Mouse (Mus musculus): ENCODE data around the gene Rgl1. TPM values are rescaled to one million over a fixed set of nuclear protein-coding genes. Genes with fewer than 3 reads are reported as not detected.

Gene Rgl1
- polyA plus RNA-seq, 1 experiment from 2014 or later = 13.9 TPM

- Histone ChIP-seq H3K4me2 (ENCODE audit: low read length) (no peak overlapping the region), H3K4me1 (ENCODE audit: control insufficient read depth, insufficient read depth, low read length) (peaks cover 6% of the 10 kb centered on the region), H3K9me3 (replicated peaks; ENCODE audit: control insufficient read depth, low read length, poor library complexity, severe bottlenecking) (no peaks in the 10 kb centered on the region), H3K27ac (ENCODE audit: low read length) (no peak overlapping the region), H3K36me3 (ENCODE audit: control insufficient read depth, insufficient read depth, low read length) (no peaks in the 10 kb centered on the region), H3K9ac (ENCODE audit: low read depth, low read length) (no peak overlapping the region), H3K27me3 (ENCODE audit: control insufficient read depth, insufficient read depth, low read depth, low read length) (0 out of 2 replicates have a peak, but pooled peaks cover 3% of the 10 kb centered on the region), H3K4me3 (ENCODE audit: low read depth, low read length) (no peak overlapping the region)
- 91% methylated on average over 9 of the region's 9 CpGs for WGBS
- ATAC-seq = no peak
Observed at GRCm38 (mm10) chr1:152619396-152619795, 146.8 kb downstream of the Rgl1 start.

GRCm38 (mm10) chr1:152618896-152619295, 147.3 kb downstream of the Rgl1 start:
- ATAC-seq = no peak
- Histone ChIP-seq H3K4me2 (ENCODE audit: low read length) (no peak overlapping the region), H3K4me3 (ENCODE audit: low read depth, low read length) (no peak overlapping the region), H3K9me3 (replicated peaks; ENCODE audit: control insufficient read depth, low read length, poor library complexity, severe bottlenecking) (no peaks in the 10 kb centered on the region), H3K36me3 (ENCODE audit: control insufficient read depth, insufficient read depth, low read length) (no peaks in the 10 kb centered on the region), H3K4me1 (ENCODE audit: control insufficient read depth, insufficient read depth, low read length) (peaks cover 3% of the 10 kb centered on the region), H3K27me3 (ENCODE audit: control insufficient read depth, insufficient read depth, low read depth, low read length) (0 out of 2 replicates have a peak, but pooled peaks cover 3% of the 10 kb centered on the region), H3K9ac (ENCODE audit: low read depth, low read length) (no peak overlapping the region), H3K27ac (ENCODE audit: low read length) (no peak overlapping the region)
- WGBS = 81% methylated on average over 3 of the region's 3 CpGs

GRCm38 (mm10) chr1:152618381-152618780, 147.8 kb downstream of the Rgl1 start:
- Histone ChIP-seq H3K9me3 (replicated peaks; ENCODE audit: control insufficient read depth, low read length, poor library complexity, severe bottlenecking) (no peaks in the 10 kb centered on the region), H3K9ac (ENCODE audit: low read depth, low read length) (no peak overlapping the region), H3K27me3 (ENCODE audit: control insufficient read depth, insufficient read depth, low read depth, low read length) (0 out of 2 replicates have a peak, but pooled peaks cover 3% of the 10 kb centered on the region), H3K4me1 (ENCODE audit: control insufficient read depth, insufficient read depth, low read length) (no peaks in the 10 kb centered on the region; the same call in 1 of the 2 replicates), H3K4me3 (ENCODE audit: low read depth, low read length) (no peak overlapping the region), H3K36me3 (ENCODE audit: control insufficient read depth, insufficient read depth, low read length) (no peaks in the 10 kb centered on the region), H3K27ac (ENCODE audit: low read length) (no peak overlapping the region), H3K4me2 (ENCODE audit: low read length) (no peak overlapping the region)
- WGBS = 63% methylated on average over 1 of the region's 1 CpGs
- ATAC-seq = no peak

- Histone ChIP-seq H3K4me2 (ENCODE audit: low read length) (no peak overlapping the region), H3K27ac (ENCODE audit: low read length) (no peak overlapping the region), H3K27me3 (ENCODE audit: control insufficient read depth, insufficient read depth, low read depth, low read length) (no peaks in the 10 kb centered on the region), H3K9ac (ENCODE audit: low read depth, low read length) (no peak overlapping the region), H3K36me3 (ENCODE audit: control insufficient read depth, insufficient read depth, low read length) (no peaks in the 10 kb centered on the region), H3K9me3 (replicated peaks; ENCODE audit: control insufficient read depth, low read length, poor library complexity, severe bottlenecking) (no peaks in the 10 kb centered on the region), H3K4me3 (ENCODE audit: low read depth, low read length) (no peak overlapping the region), H3K4me1 (ENCODE audit: control insufficient read depth, insufficient read depth, low read length) (no peaks in the 10 kb centered on the region; the same call in none of the 2 replicates)
- WGBS = 87% methylated on average over 10 of the region's 10 CpGs
- ATAC-seq = no peak
Observed at GRCm38 (mm10) chr1:152617745-152618342, 148.3 kb downstream of the Rgl1 start.

- Histone ChIP-seq H3K4me2 (ENCODE audit: low read length) (no peak overlapping the region), H3K4me1 (ENCODE audit: control insufficient read depth, insufficient read depth, low read length) (no peaks in the 10 kb centered on the region; the same call in 1 of the 2 replicates), H3K27ac (ENCODE audit: low read length) (no peak overlapping the region), H3K9ac (ENCODE audit: low read depth, low read length) (no peak overlapping the region), H3K27me3 (ENCODE audit: control insufficient read depth, insufficient read depth, low read depth, low read length) (no peaks in the 10 kb centered on the region), H3K36me3 (ENCODE audit: control insufficient read depth, insufficient read depth, low read length) (no peaks in the 10 kb centered on the region), H3K4me3 (ENCODE audit: low read depth, low read length) (no peak overlapping the region), H3K9me3 (replicated peaks; ENCODE audit: control insufficient read depth, low read length, poor library complexity, severe bottlenecking) (no peaks in the 10 kb centered on the region)
- ATAC-seq = no peak
Observed at GRCm38 (mm10) chr1:152616777-152617057, 149.4 kb downstream of the Rgl1 start.

GRCm38 (mm10) chr1:152615987-152616776, 150.0 kb downstream of the Rgl1 start:
- H3K27ac ChIP-seq (ENCODE audit: low read length) = no peak overlapping the region
- no peaks in the 10 kb centered on the region; the same call in 1 of the 2 replicates for H3K4me1 ChIP-seq (ENCODE audit: control insufficient read depth, insufficient read depth, low read length)
- H3K27me3 ChIP-seq (ENCODE audit: control insufficient read depth, insufficient read depth, low read depth, low read length) = no peaks in the 10 kb centered on the region
- no peaks in the 10 kb centered on the region for H3K36me3 ChIP-seq (ENCODE audit: control insufficient read depth, insufficient read depth, low read length)
- H3K4me2 ChIP-seq (ENCODE audit: low read length) = no peak overlapping the region
- ATAC-seq = no peak
- H3K9ac ChIP-seq (ENCODE audit: low read depth, low read length) = no peak overlapping the region
- no peak overlapping the region for H3K4me3 ChIP-seq (ENCODE audit: low read depth, low read length)
- WGBS = 87% methylated on average over 10 of the region's 10 CpGs
- H3K9me3 ChIP-seq (replicated peaks; ENCODE audit: control insufficient read depth, low read length, poor library complexity, severe bottlenecking) = no peaks in the 10 kb centered on the region

- no peaks in the 10 kb centered on the region for H3K36me3 ChIP-seq (ENCODE audit: control insufficient read depth, insufficient read depth, low read length)
- no peak overlapping the region for H3K27ac ChIP-seq (ENCODE audit: low read length)
- ATAC-seq = no peak
- WGBS = 73% methylated on average over 7 of the region's 7 CpGs
- H3K4me3 ChIP-seq (ENCODE audit: low read depth, low read length) = no peak overlapping the region
- H3K4me1 ChIP-seq (ENCODE audit: control insufficient read depth, insufficient read depth, low read length) = no peaks in the 10 kb centered on the region; the same call in 1 of the 2 replicates
- no peaks in the 10 kb centered on the region for H3K9me3 ChIP-seq (replicated peaks; ENCODE audit: control insufficient read depth, low read length, poor library complexity, severe bottlenecking)
- no peaks in the 10 kb centered on the region for H3K27me3 ChIP-seq (ENCODE audit: control insufficient read depth, insufficient read depth, low read depth, low read length)
- H3K9ac ChIP-seq (ENCODE audit: low read depth, low read length) = no peak overlapping the region
- no peak overlapping the region for H3K4me2 ChIP-seq (ENCODE audit: low read length)
Observed at GRCm38 (mm10) chr1:152614743-152615380, 151.3 kb downstream of the Rgl1 start.

GRCm38 (mm10) chr1:152613158-152613857, 152.8 kb downstream of the Rgl1 start:
- WGBS = 82% methylated on average over 16 of the region's 16 CpGs
- H3K27ac ChIP-seq (ENCODE audit: low read length) = no peak overlapping the region; the same call in 1 of the 2 replicates

More at GRCm38 (mm10) chr1:152613158-152613857, 152.8 kb downstream of the Rgl1 start:
- ATAC-seq = no peak
- H3K9me3 ChIP-seq (replicated peaks; ENCODE audit: control insufficient read depth, low read length, poor library complexity, severe bottlenecking) = no peaks in the 10 kb centered on the region
- no peak overlapping the region for H3K4me2 ChIP-seq (ENCODE audit: low read length)
- no peak overlapping the region for H3K4me3 ChIP-seq (ENCODE audit: low read depth, low read length)
- H3K27me3 ChIP-seq (ENCODE audit: control insufficient read depth, insufficient read depth, low read depth, low read length) = no peaks in the 10 kb centered on the region
- no peaks in the 10 kb centered on the region for H3K36me3 ChIP-seq (ENCODE audit: control insufficient read depth, insufficient read depth, low read length)
- H3K4me1 ChIP-seq (ENCODE audit: control insufficient read depth, insufficient read depth, low read length) = no peaks in the 10 kb centered on the region; the same call in 1 of the 2 replicates
- no peak overlapping the region for H3K9ac ChIP-seq (ENCODE audit: low read depth, low read length)

All from midbrain, embryonic 16.5 days (tissue).